Mouse (Mus musculus) hindbrain, embryonic 13.5 days (tissue): ENCODE measurements around the gene Insc. TPM values are rescaled to one million over a fixed set of nuclear protein-coding genes. Genes with fewer than 3 reads are reported as not detected.

Experiments used
- ATAC-seq: fragments of 200-750 bp; cut with Nextera tagmentation; 2 replicates; pipeline ENCODE4 v1.8.0; 2017; ENCODE audit warnings: moderate TSS enrichment; ENCODE audit not compliant: low FRiP score
- H3K27ac ChIP-seq: fragments of 300-500 bp; sonication (generic); 2 replicates; pipeline ENCODE4 v1.5.1; 2015; ENCODE audit warnings: inconsistent platforms, mild to moderate bottlenecking, moderate library complexity
- H3K27me3 ChIP-seq: fragments of 300-500 bp; sonication (generic); 2 replicates; pipeline ENCODE4 v1.6.1; 2015; ENCODE audit warnings: mild to moderate bottlenecking, inconsistent platforms
- H3K36me3 ChIP-seq: fragments of 300-500 bp; sonication (generic); 2 replicates; pipeline ENCODE4 v1.6.1; 2015; ENCODE audit warnings: mild to moderate bottlenecking, inconsistent platforms
- H3K4me1 ChIP-seq: fragments of 300-500 bp; sonication (generic); replicated peaks from 2 replicates; pipeline ENCODE4 v1.6.1; 2015; ENCODE audit warnings: inconsistent platforms
- H3K4me2 ChIP-seq: fragments of 300-500 bp; sonication (generic); 2 replicates; pipeline ENCODE4 v1.6.1; 2015; ENCODE audit warnings: inconsistent platforms, mild to moderate bottlenecking, moderate library complexity
- H3K4me3 ChIP-seq: fragments of 300-500 bp; sonication (generic); 2 replicates; pipeline ENCODE4 v1.5.1; 2015; ENCODE audit warnings: mild to moderate bottlenecking, inconsistent platforms
- H3K9ac ChIP-seq: fragments of 300-500 bp; sonication (generic); 2 replicates; pipeline ENCODE4 v1.6.1; 2015; ENCODE audit warnings: mild to moderate bottlenecking, inconsistent platforms
- H3K9me3 ChIP-seq: fragments of 300-500 bp; sonication (generic); 2 replicates; pipeline ENCODE4 v1.6.1; 2016; ENCODE audit warnings: inconsistent platforms
- WGBS: fragments of 180-500 bp; shearing (Covaris S2); methylation state at CpG from one replicate; pipeline ENCODE4 v1.1.7; 2015; 5-methylcytosine and 5-hydroxymethylcytosine counted together
- polyA plus RNA-seq: library from polyadenylated mRNA; unstranded; fragments of >200 nt; fragmentation: Nextera tagmentation; extraction: Ambion mirVana; gene quantifications from 2 replicates; pipeline ENCODE4 v1.2.1, GENCODE M21; 2015

Insc gene
- polyA plus RNA-seq, 1 experiment from 2014 or later = 3.4 TPM

DNA sequence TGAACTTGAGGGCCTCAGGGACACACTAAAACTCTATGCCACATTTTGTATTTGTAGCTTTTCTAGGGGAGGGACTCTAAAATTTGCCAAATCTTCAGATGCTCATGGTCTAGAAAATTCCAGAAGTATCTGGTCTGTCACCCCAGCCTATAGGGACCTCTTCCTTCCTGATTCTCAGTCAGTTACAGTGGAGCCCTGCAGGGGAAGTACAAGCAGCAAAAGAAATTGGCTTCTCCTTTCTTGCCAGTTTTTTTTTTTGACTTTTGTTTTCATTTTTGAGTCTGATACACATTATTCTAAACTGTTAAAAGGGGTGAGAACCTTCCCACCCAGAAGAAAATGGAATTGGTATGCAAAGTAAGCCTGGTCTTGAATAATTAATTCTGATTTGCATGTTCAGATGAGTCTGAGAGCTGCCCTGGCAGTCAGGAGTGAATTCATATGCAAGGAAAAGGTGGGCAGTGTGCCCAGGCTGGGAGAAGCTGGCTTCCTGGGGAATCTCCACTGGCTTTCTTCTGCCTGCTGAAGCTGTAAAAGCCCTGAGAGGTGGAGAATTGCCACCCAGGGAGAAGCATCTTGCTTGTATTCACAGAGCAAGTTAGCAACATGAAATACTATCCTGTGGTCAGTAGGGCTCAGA is 149.2 kb downstream of the Insc start:
- Histone ChIP-seq H3K27me3 (0 out of 2 replicates have a peak, but pooled peaks cover 2% of the 10 kb centered on the region), H3K4me1 (peaks cover 16% of the 10 kb centered on the region), H3K4me3 (no peak overlapping the region), H3K27ac (peak overlapping the region; percentile 48), H3K36me3 (no peaks in the 10 kb centered on the region), H3K4me2 (no peak overlapping the region), H3K9ac (no peak overlapping the region), H3K9me3 (no peaks in the 10 kb centered on the region)
- peak; percentile 49 for ATAC-seq

DNA sequence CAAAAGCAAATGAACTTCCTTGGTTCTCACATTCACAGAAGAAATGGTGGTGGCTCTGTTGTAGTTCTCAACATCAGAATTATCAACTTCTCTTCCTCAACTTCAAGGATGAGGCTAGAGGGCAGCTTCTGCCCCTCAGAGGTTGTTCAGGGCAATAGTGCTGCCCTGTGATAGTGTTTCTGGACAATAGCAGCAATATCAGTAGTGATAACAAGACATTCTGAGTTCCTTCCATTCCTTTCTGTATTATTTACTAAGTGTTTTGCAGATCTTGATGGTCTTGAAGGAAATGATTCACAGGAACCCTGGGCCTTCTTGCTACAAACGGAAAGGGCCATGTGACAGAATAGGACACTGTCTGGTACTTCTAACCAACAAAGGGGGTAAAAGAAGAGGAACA is 150.4 kb downstream of the Insc start:
- H3K4me1 ChIP-seq = peaks cover 17% of the 10 kb centered on the region
- H3K27me3 ChIP-seq = 0 out of 2 replicates have a peak, but pooled peaks cover 2% of the 10 kb centered on the region
- WGBS = 93% methylated on average over 1 of the region's 1 CpGs
- H3K9me3 ChIP-seq = no peaks in the 10 kb centered on the region
- ATAC-seq = no peak
- no peak overlapping the region for H3K27ac ChIP-seq
- H3K36me3 ChIP-seq = no peaks in the 10 kb centered on the region
- no peak overlapping the region for H3K4me2 ChIP-seq
- H3K9ac ChIP-seq = no peak overlapping the region
- no peak overlapping the region for H3K4me3 ChIP-seq

DNA sequence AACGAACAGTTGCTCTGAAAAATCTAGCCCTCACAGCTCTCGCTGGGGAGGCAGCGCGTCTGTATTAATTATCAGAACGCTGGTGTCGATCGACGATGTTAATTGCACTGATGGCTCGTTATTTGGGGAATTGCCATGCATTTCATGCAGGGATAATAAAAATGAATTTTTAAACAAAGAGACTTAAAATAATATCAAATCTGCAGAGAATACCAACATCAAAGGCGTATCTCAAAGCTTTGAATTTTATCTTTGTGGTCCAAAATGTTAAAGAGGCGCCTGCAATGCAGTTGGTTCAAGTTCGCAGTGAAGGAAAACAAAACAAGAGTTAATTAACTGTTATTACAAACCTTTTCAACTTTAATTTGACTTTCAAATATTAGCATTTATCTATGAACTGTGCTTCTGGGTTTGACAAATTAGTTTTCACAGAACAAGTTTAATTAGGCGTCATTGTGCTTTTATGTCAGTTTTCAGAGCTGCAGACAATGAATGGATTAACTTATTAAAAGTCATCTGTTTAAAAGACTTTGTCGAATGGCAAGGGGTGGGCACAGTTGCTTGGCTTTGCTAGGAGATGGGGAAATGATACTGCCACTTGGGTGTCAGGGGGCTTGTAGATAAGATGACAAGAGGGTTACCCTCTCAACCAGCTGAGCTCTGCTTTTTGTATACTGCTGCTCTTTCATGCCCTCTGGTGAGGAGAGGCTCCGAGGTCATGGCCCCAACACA is 153.6 kb downstream of the Insc start:
- Histone ChIP-seq H3K9ac (no peak overlapping the region), H3K4me3 (no peak overlapping the region), H3K36me3 (no peaks in the 10 kb centered on the region), H3K27ac (no peak overlapping the region), H3K4me1 (peaks cover 14% of the 10 kb centered on the region), H3K27me3 (0 out of 2 replicates have a peak, but pooled peaks cover 2% of the 10 kb centered on the region), H3K4me2 (no peak overlapping the region), H3K9me3 (no peaks in the 10 kb centered on the region)
- 45% methylated on average over 15 of the region's 15 CpGs for whole genome bisulfite sequencing
- no peak for ATAC-seq

Other genes with a start within 250 kb of the Insc start
- gene Cyp2r1, start 180.7 kb upstream of the Insc start, polyA plus RNA-seq = 1.1 and 1.6 TPM in 2 replicates
- gene Calca, start 107.3 kb upstream of the Insc start, polyA plus RNA-seq = 11.6 and 13.8 TPM in 2 replicates
- gene Calcb, start 25.1 kb upstream of the Insc start, polyA plus RNA-seq = 1.4 and 1.7 TPM in 2 replicates